In genomic region chr15:102503447-102503846, GRCm38 (mm10) we compare ENCODE assay signal across 1 mouse cellular context.
TF ChIP-seq lines count a peak whose summit lies in the region.

TSS of gene Gm10337 (plus strand) at chr15:102503722.

TF ChIP-seq in MEL, 35 proteins besides CTCF, POLR2A, EP300 and RAD21 (continued from another document):
- TF ChIP-seq SIN3A (IDR thresholded peaks at IDR 0.05; ENCODE audit: low read length), result no peak
